Mouse (Mus musculus) kidney, postnatal 0 days (tissue): Measurements from ENCODE around the gene Dnajb4. TPM values are rescaled to one million over a fixed set of nuclear protein-coding genes. Genes with fewer than 3 reads are reported as not detected.
"Not testable (repeated sequence)": the region's sequence is repeated elsewhere in the genome, so short reads cannot be mapped to it uniquely, and the experiment has no call there.

Experiments used
- ATAC-seq: fragments of 200-750 bp; cut with Nextera tagmentation; replicated peaks from 2 replicates; pipeline ENCODE4 v1.8.0; 2017; ENCODE audit warnings: low read depth, moderate number of reproducible peaks, moderate TSS enrichment, moderate library complexity; ENCODE audit not compliant: low FRiP score
- DNase-seq: peaks from one replicate; pipeline ENCODE4 v3.0.0-alpha.2; 2016; ENCODE audit warnings: low spot score
- H3K27ac ChIP-seq: fragments of 300-500 bp; sonication (generic); 2 replicates; pipeline ENCODE4 v1.5.1; 2014; ENCODE audit warnings: mild to moderate bottlenecking
- H3K27me3 ChIP-seq: fragments of 300-500 bp; sonication (generic); 2 replicates; pipeline ENCODE4 v1.6.1; 2014; ENCODE audit warnings: low read length, mixed read lengths; ENCODE audit not compliant: insufficient read depth
- H3K36me3 ChIP-seq: fragments of 300-500 bp; sonication (generic); 2 replicates; pipeline ENCODE4 v1.6.1; 2014; ENCODE audit warnings: low read length, mixed read lengths; ENCODE audit not compliant: insufficient read depth
- H3K4me1 ChIP-seq: fragments of 300-500 bp; sonication (generic); replicated peaks from 2 replicates; pipeline ENCODE4 v1.6.1; 2014; ENCODE audit warnings: antibody characterized with exemption, low read length, mixed read lengths; ENCODE audit not compliant: insufficient read depth
- H3K4me2 ChIP-seq: fragments of 300-500 bp; sonication (generic); 2 replicates; pipeline ENCODE4 v1.6.1; 2014; ENCODE audit warnings: mild to moderate bottlenecking, low read length, moderate library complexity, mixed read lengths
- H3K4me3 ChIP-seq: fragments of 300-500 bp; sonication (generic); replicated peaks from 2 replicates; pipeline ENCODE4 v1.5.1; 2014; ENCODE audit warnings: low read depth, low read length
- H3K9ac ChIP-seq: fragments of 300-500 bp; sonication (generic); 2 replicates; pipeline ENCODE4 v1.6.1; 2014; ENCODE audit warnings: low read depth, low read length
- H3K9me3 ChIP-seq: fragments of 300-500 bp; sonication (generic); replicated peaks from 2 replicates; pipeline ENCODE4 v1.6.1; 2016; ENCODE audit warnings: low read length, inconsistent platforms, mixed read lengths
- CTCF ChIP-seq: IDR thresholded peaks from 2 replicates; pipeline ENCODE4 v1.5.1; 2016; ENCODE audit warnings: antibody characterized with exemption, low read depth, mild to moderate bottlenecking, moderate library complexity
- WGBS: fragments of 180-500 bp; shearing (Covaris S2); extraction: QIAGEN DNeasy Blood & Tissue Kit; methylation state at CpG from one replicate; pipeline ENCODE4 v1.1.7; 2014; 5-methylcytosine and 5-hydroxymethylcytosine counted together
- polyA plus RNA-seq: library from polyadenylated mRNA; unstranded; fragments of >200 nt; fragmentation: Nextera tagmentation; extraction: Ambion mirVana; gene quantifications from 2 replicates; pipeline ENCODE4 v1.2.1, GENCODE M21; 2015

Gene Dnajb4
- polyA plus RNA-seq, result 32.5 and 34.9 TPM in 2 replicates

- no peaks in the 10 kb centered on the region for H3K27me3 ChIP-seq
- peak within 1 kb of the TSS; percentile 82 for H3K4me2 ChIP-seq
- DNase-seq (peak; percentile 99), ATAC-seq (peak; percentile 97)
- no peaks in the 10 kb centered on the region for H3K9me3 ChIP-seq
- peak within 1 kb of the TSS; percentile 94 for H3K4me3 ChIP-seq
- under 1% methylated on average over 75 of the region's 85 CpGs for WGBS
- no peak for TF ChIP-seq CTCF
- peaks cover 21% of the 10 kb centered on the region for H3K4me1 ChIP-seq
- H3K36me3 ChIP-seq, result no peaks in the 10 kb centered on the region
- peak within 1 kb of the TSS; percentile 99 for H3K27ac ChIP-seq
- peak within 1 kb of the TSS; percentile 100 for H3K9ac ChIP-seq
Measured at GRCm38 (mm10) chr3:152209967-152210634, at the start of gene Dnajb4, which contains the start of gene Fubp1. Dnajb4 (minus strand) TSS chr3:152210302. Fubp1 (plus strand) TSS chr3:152210422.

- WGBS, result 33% methylated on average over 8 of the region's 9 CpGs
Measured at GRCm38 (mm10) chr3:152259409-152259808, 49.3 kb upstream of the Dnajb4 start.

GRCm38 (mm10) chr3:152257528-152257927, 47.4 kb upstream of the Dnajb4 start:
- TF ChIP-seq CTCF, result no peak
- H3K27me3 ChIP-seq, result no peaks in the 10 kb centered on the region
- H3K27ac ChIP-seq, result no peak overlapping the region
- 71% methylated on average over 3 of the region's 3 CpGs for WGBS
- ATAC-seq, result no peak
- no peaks in the 10 kb centered on the region for H3K9me3 ChIP-seq
- 0 out of 2 replicates have a peak, but pooled peaks cover 4% of the 10 kb centered on the region for H3K4me1 ChIP-seq
- H3K4me2 ChIP-seq, result no peak overlapping the region
- H3K4me3 ChIP-seq, result no peak overlapping the region
- H3K9ac ChIP-seq, result no peak overlapping the region
- no peak for DNase-seq
- H3K36me3 ChIP-seq, result no peaks in the 10 kb centered on the region

More at GRCm38 (mm10) chr3:152259409-152259808, 49.3 kb upstream of the Dnajb4 start:
- not testable (repeated sequence) for H3K4me2 ChIP-seq, H3K9me3 ChIP-seq, H3K27ac ChIP-seq, H3K36me3 ChIP-seq, H3K4me3 ChIP-seq, H3K9ac ChIP-seq, H3K27me3 ChIP-seq, H3K4me1 ChIP-seq
- TF ChIP-seq CTCF, result peak; percentile 83
- DNase-seq, result peak; percentile 89
- ATAC-seq, result peak; percentile 70

GRCm38 (mm10) chr3:152250487-152250886, 40.4 kb upstream of the Dnajb4 start:
- TF ChIP-seq CTCF, result no peak
- 76% methylated on average over 1 of the region's 1 CpGs for WGBS
- no peak for ATAC-seq
- Histone ChIP-seq H3K36me3 (no peaks in the 10 kb centered on the region), H3K27ac (no peak overlapping the region), H3K9me3 (no peaks in the 10 kb centered on the region), H3K27me3 (no peaks in the 10 kb centered on the region), H3K4me3 (no peak overlapping the region), H3K4me1 (no peaks in the 10 kb centered on the region), H3K9ac (no peak overlapping the region), H3K4me2 (no peak overlapping the region)
- no peak for DNase-seq

GRCm38 (mm10) chr3:152247708-152248107, 37.6 kb upstream of the Dnajb4 start:
- WGBS, result 84% methylated on average over 12 of the region's 12 CpGs
- no peak overlapping the region for H3K9ac ChIP-seq
- TF ChIP-seq CTCF, result no peak
- H3K4me3 ChIP-seq, result no peak overlapping the region
- no peaks in the 10 kb centered on the region for H3K9me3 ChIP-seq
- ATAC-seq, result no peak
- no peak overlapping the region for H3K4me2 ChIP-seq
- H3K4me1 ChIP-seq, result no peaks in the 10 kb centered on the region
- H3K27me3 ChIP-seq, result no peaks in the 10 kb centered on the region
- no peak overlapping the region for H3K27ac ChIP-seq
- H3K36me3 ChIP-seq, result 0 out of 2 replicates have a peak, but pooled peaks cover 2% of the 10 kb centered on the region
- DNase-seq, result no peak

GRCm38 (mm10) chr3:152245273-152245910, 35.3 kb upstream of the Dnajb4 start:
- DNase-seq (peak; percentile 10), ATAC-seq (0 out of 2 replicates have a peak, but pooled peaks have one; percentile 26)
- H3K36me3 ChIP-seq, result 0 out of 2 replicates have a peak, but pooled peaks cover 2% of the 10 kb centered on the region
- H3K4me3 ChIP-seq, result no peak overlapping the region
- TF ChIP-seq CTCF, result peak; percentile 34; the same call in 1 of the 2 replicates
- no peak overlapping the region for H3K9ac ChIP-seq
- H3K4me1 ChIP-seq, result no peaks in the 10 kb centered on the region
- no peaks in the 10 kb centered on the region for H3K9me3 ChIP-seq
- H3K4me2 ChIP-seq, result no peak overlapping the region
- no peak overlapping the region for H3K27ac ChIP-seq
- WGBS, result 78% methylated on average over 5 of the region's 5 CpGs
- no peaks in the 10 kb centered on the region for H3K27me3 ChIP-seq
